Mouse (Mus musculus) heart, embryonic 16.5 days (tissue): Measurements from ENCODE around the gene Mrgpra1. TPM values are rescaled to one million over a fixed set of nuclear protein-coding genes. Genes with fewer than 3 reads are reported as not detected.
"Not testable (repeated sequence)": the region's sequence is repeated elsewhere in the genome, so short reads cannot be mapped to it uniquely, and the experiment has no call there.

Source experiments
- ATAC-seq: fragments of 200-750 bp; cut with Nextera tagmentation; replicated peaks from 2 replicates; pipeline ENCODE4 v1.8.0; 2017; ENCODE audit warnings: moderate number of reproducible peaks; ENCODE audit not compliant: insufficient read depth, low FRiP score; ENCODE audit errors: extremely low read depth
- H3K27ac ChIP-seq: fragments of 300-500 bp; sonication (generic); 2 replicates; pipeline ENCODE4 v1.5.1; 2014; ENCODE audit warnings: mild to moderate bottlenecking, low read length, control low read depth, moderate library complexity
- H3K27me3 ChIP-seq: fragments of 300-500 bp; sonication (generic); 2 replicates; pipeline ENCODE4 v1.6.1; 2014; ENCODE audit warnings: low read length, mixed read lengths; ENCODE audit not compliant: control insufficient read depth, insufficient read depth
- H3K36me3 ChIP-seq: fragments of 300-500 bp; sonication (generic); 2 replicates; pipeline ENCODE4 v1.6.1; 2014; ENCODE audit not compliant: control insufficient read depth, insufficient read depth
- H3K4me1 ChIP-seq: fragments of 300-500 bp; sonication (generic); 2 replicates; pipeline ENCODE4 v1.6.1; 2014; ENCODE audit warnings: low read length, mixed read lengths; ENCODE audit not compliant: control insufficient read depth, insufficient read depth
- H3K4me2 ChIP-seq: fragments of 300-500 bp; sonication (generic); 2 replicates; pipeline ENCODE4 v1.6.1; 2014; ENCODE audit warnings: low read depth, mild to moderate bottlenecking, control low read depth, low read length
- H3K4me3 ChIP-seq: fragments of 300-500 bp; sonication (generic); 2 replicates; pipeline ENCODE4 v1.5.1; 2014; ENCODE audit warnings: mild to moderate bottlenecking, control low read depth, low read length
- H3K9ac ChIP-seq: fragments of 300-500 bp; sonication (generic); 2 replicates; pipeline ENCODE4 v1.6.1; 2014; ENCODE audit warnings: low read length, control low read depth
- H3K9me3 ChIP-seq: fragments of 300-500 bp; sonication (generic); replicated peaks from 2 replicates; pipeline ENCODE4 v1.6.1; 2016; ENCODE audit warnings: low read length; ENCODE audit not compliant: control insufficient read depth
- WGBS: fragments of 180-500 bp; shearing (Covaris S2); extraction: QIAGEN DNeasy Blood & Tissue Kit; methylation state at CpG from one replicate; pipeline ENCODE4 v1.1.7; 2014; 5-methylcytosine and 5-hydroxymethylcytosine counted together
- polyA plus RNA-seq: library from polyadenylated mRNA; unstranded; fragments of >200 nt; fragmentation: Nextera tagmentation; extraction: Ambion mirVana; gene quantifications from 2 replicates; pipeline ENCODE4 v1.2.1, GENCODE M21; 2015

Mrgpra1 gene
- polyA plus RNA-seq, 1 experiment from 2014 or later = not detected

GRCm38 (mm10) chr7:47304661-47305060 is 49.4 kb downstream of the Mrgpra1 start:
- H3K9ac ChIP-seq = not testable (repeated sequence)
- WGBS = 71% methylated on average over 5 of the region's 6 CpGs

GRCm38 (mm10) chr7:47299612-47300011 is 54.4 kb downstream of the Mrgpra1 start:
- not testable (repeated sequence) for H3K4me2 ChIP-seq, H3K4me3 ChIP-seq, H3K36me3 ChIP-seq, ATAC-seq, H3K9me3 ChIP-seq, H3K27ac ChIP-seq, H3K4me1 ChIP-seq, H3K27me3 ChIP-seq, H3K9ac ChIP-seq

More at GRCm38 (mm10) chr7:47304661-47305060, 49.4 kb downstream of the Mrgpra1 start:
- not testable (repeated sequence) for H3K36me3 ChIP-seq, H3K4me1 ChIP-seq, ATAC-seq, H3K27ac ChIP-seq, H3K4me2 ChIP-seq, H3K27me3 ChIP-seq, H3K4me3 ChIP-seq, H3K9me3 ChIP-seq

Other genes with a start within 250 kb of the Mrgpra1 start
- 0.29 and 0.51 TPM in 2 replicates for gene Ptpn5, start 220.6 kb downstream of the Mrgpra1 start, polyA plus RNA-seq
- not detected in 2 replicates for gene Mrgpra6, start 149.3 kb downstream of the Mrgpra1 start, polyA plus RNA-seq
- gene Mrgpra9, start 101.4 kb downstream of the Mrgpra1 start, polyA plus RNA-seq = not detected in 2 replicates
- not detected in 2 replicates for gene Mrgpra2a, start 97.9 kb upstream of the Mrgpra1 start, polyA plus RNA-seq
- gene Mrgpra2b, start 174.6 kb upstream of the Mrgpra1 start, polyA plus RNA-seq = not detected in 2 replicates
- gene Mrgpra3, start 247.1 kb upstream of the Mrgpra1 start, polyA plus RNA-seq = not detected in 2 replicates